Mouse (Mus musculus): ENCODE measurements at regions not wholly inside any gene's neighbourhood (a gene's known extent, or its start where the extent isn't known, plus 50 kb on each side); places are given as distances from the start of the nearest gene placed in this dataset.

GRCm38 (mm10) chr12:50926234-50926633, 277.3 kb upstream of the Prkd1 start:
- DNase-seq: no peak

- no peak for DNase-seq
These were observed 272.8 kb upstream of the Prkd1 start for GRCm38 (mm10) chr12:50921739-50922138.

GRCm38 (mm10) chr12:50899609-50900447, 250.9 kb upstream of the Prkd1 start:
- no peak for DNase-seq

- DNase-seq: no peak
These were observed 248.8 kb upstream of the Prkd1 start for GRCm38 (mm10) chr12:50897606-50898166.

- no peak for DNase-seq
These were observed 244.7 kb upstream of the Prkd1 start for GRCm38 (mm10) chr12:50893604-50894003.

GRCm38 (mm10) chr12:50875796-50876195, 226.9 kb upstream of the Prkd1 start:
- no peak for DNase-seq

GRCm38 (mm10) chr12:50874024-50874398, 225.1 kb upstream of the Prkd1 start:
- no peak for DNase-seq

- DNase-seq: no peak
These were observed 224.6 kb upstream of the Prkd1 start for GRCm38 (mm10) chr12:50873390-50874023.

- DNase-seq: no peak
These were observed 202.7 kb upstream of the Prkd1 start for GRCm38 (mm10) chr12:50851644-50852043.

- peak; percentile 1 for DNase-seq
These were observed 199.1 kb upstream of the Prkd1 start for GRCm38 (mm10) chr12:50847976-50848375.

- DNase-seq: no peak
These were observed 193.8 kb upstream of the Prkd1 start for GRCm38 (mm10) chr12:50842744-50843143.

- no peak for DNase-seq
These were observed 190.5 kb upstream of the Prkd1 start for GRCm38 (mm10) chr12:50839391-50839790.

- no peak for DNase-seq
These were observed 159.9 kb upstream of the Prkd1 start for GRCm38 (mm10) chr12:50808731-50809281.

GRCm38 (mm10) chr12:50804391-50804790, 155.5 kb upstream of the Prkd1 start:
- DNase-seq: no peak

GRCm38 (mm10) chr12:50765156-50765940, 116.5 kb upstream of the Prkd1 start:
- DNase-seq: no peak

- no peak for DNase-seq
These were observed 115.6 kb upstream of the Prkd1 start for GRCm38 (mm10) chr12:50764457-50764856.

- no peak for DNase-seq
These were observed 85.2 kb upstream of the Prkd1 start for GRCm38 (mm10) chr12:50734135-50734534.

- no peak for DNase-seq
These were observed 63.7 kb upstream of the Prkd1 start for GRCm38 (mm10) chr12:50712615-50713014.

GRCm38 (mm10) chr12:50709000-50709788, 60.3 kb upstream of the Prkd1 start:
- DNase-seq: no peak

GRCm38 (mm10) chr12:50698613-50699442, 49.9 kb upstream of the Prkd1 start:
- DNase-seq: peak; percentile 13
